ENCODE assay signal across 9 mouse cellular contexts in the genomic region with DNA sequence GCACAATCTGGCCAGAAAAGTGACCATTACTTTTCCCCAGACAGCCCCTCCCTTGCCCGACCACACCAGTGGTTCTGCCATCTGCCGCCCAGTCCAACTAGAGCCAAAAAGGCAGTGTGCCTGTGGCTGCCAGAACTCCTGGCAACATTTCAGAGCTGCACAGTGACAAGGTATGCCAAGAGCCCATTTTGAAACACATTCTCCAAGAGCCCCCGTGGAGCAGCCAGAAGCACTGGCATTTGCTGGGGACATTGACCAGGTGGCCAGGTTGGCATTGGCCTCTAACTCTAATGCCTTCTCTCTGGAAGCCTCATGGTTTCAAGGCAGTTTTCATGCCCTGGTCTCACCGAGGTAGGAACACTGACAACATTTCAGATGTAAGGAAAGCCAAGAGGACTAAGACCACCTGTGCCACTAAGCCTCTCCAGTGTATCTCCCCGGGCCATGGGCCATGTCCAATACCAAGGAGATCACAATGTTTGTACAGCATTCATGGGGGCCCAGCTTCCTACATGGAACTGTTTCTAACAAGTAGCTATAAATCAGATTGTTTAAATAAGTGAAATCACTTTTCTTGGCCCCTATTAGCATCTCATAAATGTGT.
DNase-seq lines count a peak whose midpoint lies in the region.
"Had no signal": no experiment of that assay in that cellular context is flagged by ENCODE, and none has a peak within 500 bp of the region (broad histone marks: within the 10 kb centered on the region; RNA-seq: fewer than 3 reads in every experiment).

No protein-coding gene starts in this region.

- DNase-seq in adrenal gland, adult (ENCODE audit: inconsistent age in 2 of 2, low spot score in 1 of 2) = peak; percentile 15 to 61
- no peak for DNase-seq in adrenal gland, adult 18-20 months (ENCODE audit: low spot score in 2 of 2)
- DNase-seq in kidney, adult 9 months = peak; percentile 3
- no peak for DNase-seq in kidney, postnatal 10 days
- peak; percentile 97 for DNase-seq in cerebellum, adult 11 months
- peak; percentile 50 to 55 for DNase-seq in heart, adult 9 months (ENCODE audit: low spot score in 2 of 2)
- no peak for DNase-seq in liver
- no peak for DNase-seq in kidney, adult 8-10 months
- DNase-seq: gastrocnemius, adult 2 months had no signal

Comparison
In these comparisons a context has a peak if more than half of its experiments do, and no peak if none do; other contexts are left out.
1. DNase-seq: peak in adrenal gland, adult (2 of 2), kidney, adult 9 months (single experiment), cerebellum, adult 11 months (single experiment) and heart, adult 9 months (2 of 2); none in adrenal gland, adult 18-20 months (0 of 2), kidney, postnatal 10 days (single experiment), liver (single experiment) and kidney, adult 8-10 months (0 of 2).